Mouse (Mus musculus): ENCODE results near the gene Herc2. TPM values are rescaled to one million over a fixed set of nuclear protein-coding genes. Genes with fewer than 3 reads are reported as not detected.

Herc2 gene
- polyA plus RNA-seq, 1 experiment from 2014 or later: 22.9 TPM

GRCm38 (mm10) chr7:56151885-56152676, 102.1 kb downstream of the Herc2 start:
- Histone ChIP-seq H3K4me2 (no peak overlapping the region), H3K27me3 (no peaks in the 10 kb centered on the region), H3K9ac (no peak overlapping the region), H3K27ac (no peak overlapping the region), H3K9me3 (no peaks in the 10 kb centered on the region), H3K4me3 (no peak overlapping the region), H3K4me1 (no peaks in the 10 kb centered on the region), H3K36me3 (peaks cover 68% of the 10 kb centered on the region)
- 92% methylated on average over 16 of the region's 16 CpGs for WGBS
- ATAC-seq (ENCODE audit: insufficient number of reproducible peaks, low FRiP score, low TSS enrichment, low read depth): no peak

GRCm38 (mm10) chr7:56153161-56153560, 103.2 kb downstream of the Herc2 start:
- H3K27ac ChIP-seq: no peak overlapping the region
- H3K4me2 ChIP-seq: no peak overlapping the region
- H3K9me3 ChIP-seq: no peaks in the 10 kb centered on the region
- H3K9ac ChIP-seq: no peak overlapping the region
- H3K4me1 ChIP-seq: no peaks in the 10 kb centered on the region
- no peaks in the 10 kb centered on the region for H3K27me3 ChIP-seq
- no peak for ATAC-seq (ENCODE audit: insufficient number of reproducible peaks, low FRiP score, low TSS enrichment, low read depth)
- H3K36me3 ChIP-seq: peaks cover 68% of the 10 kb centered on the region
- 89% methylated on average over 9 of the region's 9 CpGs for WGBS
- H3K4me3 ChIP-seq: no peak overlapping the region

GRCm38 (mm10) chr7:56153625-56154024, 103.6 kb downstream of the Herc2 start:
- no peaks in the 10 kb centered on the region for H3K27me3 ChIP-seq
- H3K9me3 ChIP-seq: no peaks in the 10 kb centered on the region
- ATAC-seq (ENCODE audit: insufficient number of reproducible peaks, low FRiP score, low TSS enrichment, low read depth): no peak
- no peak overlapping the region for H3K4me3 ChIP-seq
- 87% methylated on average over 12 of the region's 12 CpGs for WGBS
- H3K27ac ChIP-seq: no peak overlapping the region
- no peak overlapping the region for H3K4me2 ChIP-seq
- H3K36me3 ChIP-seq: peaks cover 69% of the 10 kb centered on the region
- H3K9ac ChIP-seq: no peak overlapping the region
- H3K4me1 ChIP-seq: no peaks in the 10 kb centered on the region

- Histone ChIP-seq H3K4me2 (no peak overlapping the region), H3K27me3 (no peaks in the 10 kb centered on the region), H3K4me3 (no peak overlapping the region), H3K27ac (no peak overlapping the region), H3K4me1 (no peaks in the 10 kb centered on the region), H3K36me3 (peaks cover 36% of the 10 kb centered on the region), H3K9ac (no peak overlapping the region), H3K9me3 (no peaks in the 10 kb centered on the region)
- ATAC-seq (ENCODE audit: insufficient number of reproducible peaks, low FRiP score, low TSS enrichment, low read depth): no peak
- WGBS: 86% methylated on average over 4 of the region's 4 CpGs
Measured at GRCm38 (mm10) chr7:56163316-56163715, 113.3 kb downstream of the Herc2 start.

GRCm38 (mm10) chr7:56168713-56169112, 118.7 kb downstream of the Herc2 start:
- H3K9ac ChIP-seq: no peak overlapping the region
- H3K27ac ChIP-seq: no peak overlapping the region
- H3K27me3 ChIP-seq: no peaks in the 10 kb centered on the region
- H3K9me3 ChIP-seq: no peaks in the 10 kb centered on the region
- 58% methylated on average over 7 of the region's 7 CpGs for WGBS
- H3K4me1 ChIP-seq: no peaks in the 10 kb centered on the region
- H3K4me2 ChIP-seq: no peak overlapping the region
- peaks cover 36% of the 10 kb centered on the region for H3K36me3 ChIP-seq
- ATAC-seq (ENCODE audit: insufficient number of reproducible peaks, low FRiP score, low TSS enrichment, low read depth): no peak
- H3K4me3 ChIP-seq: no peak overlapping the region

GRCm38 (mm10) chr7:56177371-56177770, 127.4 kb downstream of the Herc2 start:
- ATAC-seq (ENCODE audit: insufficient number of reproducible peaks, low FRiP score, low TSS enrichment, low read depth): no peak
- Histone ChIP-seq H3K9ac (no peak overlapping the region), H3K27ac (no peak overlapping the region), H3K27me3 (no peaks in the 10 kb centered on the region), H3K9me3 (no peaks in the 10 kb centered on the region), H3K4me3 (no peak overlapping the region), H3K36me3 (peaks cover 23% of the 10 kb centered on the region), H3K4me2 (no peak overlapping the region), H3K4me1 (no peaks in the 10 kb centered on the region)
- 85% methylated on average over 3 of the region's 3 CpGs for WGBS

GRCm38 (mm10) chr7:56191041-56191440, 141.0 kb downstream of the Herc2 start:
- H3K4me3 ChIP-seq: no peak overlapping the region
- no peak for ATAC-seq (ENCODE audit: insufficient number of reproducible peaks, low FRiP score, low TSS enrichment, low read depth)
- no peak overlapping the region for H3K4me2 ChIP-seq
- no peak overlapping the region for H3K27ac ChIP-seq
- H3K36me3 ChIP-seq: peaks cover 50% of the 10 kb centered on the region
- H3K9ac ChIP-seq: no peak overlapping the region
- H3K9me3 ChIP-seq: no peaks in the 10 kb centered on the region
- no peaks in the 10 kb centered on the region for H3K27me3 ChIP-seq
- WGBS: 87% methylated on average over 6 of the region's 6 CpGs
- H3K4me1 ChIP-seq: no peaks in the 10 kb centered on the region

GRCm38 (mm10) chr7:56191661-56192060, 141.7 kb downstream of the Herc2 start:
- H3K9ac ChIP-seq: no peak overlapping the region
- no peaks in the 10 kb centered on the region for H3K27me3 ChIP-seq
- WGBS: 71% methylated on average over 4 of the region's 4 CpGs
- no peaks in the 10 kb centered on the region for H3K9me3 ChIP-seq
- H3K4me3 ChIP-seq: no peak overlapping the region
- no peak for ATAC-seq (ENCODE audit: insufficient number of reproducible peaks, low FRiP score, low TSS enrichment, low read depth)
- no peaks in the 10 kb centered on the region for H3K4me1 ChIP-seq
- peaks cover 53% of the 10 kb centered on the region for H3K36me3 ChIP-seq
- H3K27ac ChIP-seq: no peak overlapping the region
- no peak overlapping the region for H3K4me2 ChIP-seq

GRCm38 (mm10) chr7:56201483-56202218, 151.7 kb downstream of the Herc2 start:
- 93% methylated on average over 10 of the region's 10 CpGs for WGBS
- ATAC-seq (ENCODE audit: insufficient number of reproducible peaks, low FRiP score, low TSS enrichment, low read depth): no peak
- no peak overlapping the region for H3K27ac ChIP-seq
- H3K4me3 ChIP-seq: no peak overlapping the region
- H3K9ac ChIP-seq: no peak overlapping the region
- H3K4me2 ChIP-seq: no peak overlapping the region
- no peaks in the 10 kb centered on the region for H3K9me3 ChIP-seq
- no peaks in the 10 kb centered on the region for H3K27me3 ChIP-seq
- H3K4me1 ChIP-seq: no peaks in the 10 kb centered on the region; the same call in 1 of the 2 replicates
- H3K36me3 ChIP-seq: peaks cover 71% of the 10 kb centered on the region

- Histone ChIP-seq H3K36me3 (peaks cover 65% of the 10 kb centered on the region), H3K4me1 (no peaks in the 10 kb centered on the region; the same call in 1 of the 2 replicates), H3K4me2 (no peak overlapping the region), H3K27me3 (no peaks in the 10 kb centered on the region), H3K4me3 (no peak overlapping the region), H3K9me3 (no peaks in the 10 kb centered on the region), H3K9ac (no peak overlapping the region), H3K27ac (no peak overlapping the region)
- WGBS: 92% methylated on average over 3 of the region's 3 CpGs
- ATAC-seq (ENCODE audit: insufficient number of reproducible peaks, low FRiP score, low TSS enrichment, low read depth): no peak
Measured at GRCm38 (mm10) chr7:56202843-56203242, 152.8 kb downstream of the Herc2 start.

GRCm38 (mm10) chr7:56203286-56203685, 153.3 kb downstream of the Herc2 start:
- Histone ChIP-seq H3K4me3 (no peak overlapping the region), H3K27me3 (no peaks in the 10 kb centered on the region), H3K4me2 (no peak overlapping the region), H3K9me3 (no peaks in the 10 kb centered on the region), H3K36me3 (peaks cover 62% of the 10 kb centered on the region), H3K9ac (no peak overlapping the region), H3K4me1 (no peaks in the 10 kb centered on the region; the same call in 1 of the 2 replicates), H3K27ac (no peak overlapping the region)
- 88% methylated on average over 2 of the region's 2 CpGs for WGBS
- ATAC-seq (ENCODE audit: insufficient number of reproducible peaks, low FRiP score, low TSS enrichment, low read depth): no peak

- Histone ChIP-seq H3K9me3 (no peaks in the 10 kb centered on the region), H3K9ac (no peak overlapping the region), H3K27me3 (no peaks in the 10 kb centered on the region), H3K4me2 (no peak overlapping the region), H3K4me3 (no peak overlapping the region), H3K27ac (0 out of 2 replicates have a peak overlapping the region, but pooled peaks have one; percentile 43), H3K4me1 (no peaks in the 10 kb centered on the region; the same call in 1 of the 2 replicates), H3K36me3 (peaks cover 62% of the 10 kb centered on the region)
- ATAC-seq (ENCODE audit: insufficient number of reproducible peaks, low FRiP score, low TSS enrichment, low read depth): no peak
- 38% methylated on average over 3 of the region's 3 CpGs for WGBS
Measured at GRCm38 (mm10) chr7:56204877-56205276, 154.9 kb downstream of the Herc2 start.

All from limb, embryonic 15.5 days (tissue).